ENCODE assay signal across 16 mouse cellular contexts in the genomic region with DNA sequence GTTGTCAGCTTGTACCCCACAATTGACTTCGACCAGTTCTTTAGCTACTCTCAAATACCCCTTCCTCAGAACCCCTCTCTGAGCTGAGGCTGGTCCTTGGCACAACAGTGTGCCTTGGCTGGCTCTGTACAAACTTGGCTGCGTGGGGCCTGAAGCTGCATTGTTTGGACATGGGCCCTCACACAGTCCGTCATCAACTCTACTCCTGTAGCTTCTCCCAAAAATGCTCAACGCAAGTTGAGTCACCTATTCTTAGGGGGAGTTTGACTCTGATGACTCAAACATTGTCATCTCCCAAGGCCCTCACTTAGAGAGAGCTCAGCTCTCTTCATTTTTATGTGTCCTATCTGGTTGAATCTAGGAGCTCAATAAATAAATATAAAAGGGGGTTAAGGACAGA. TPM values are rescaled to one million over a fixed set of nuclear protein-coding genes. Genes with fewer than 3 reads are reported as not detected.
DNase-seq lines count a peak whose midpoint lies in the region.
"Had no signal": no experiment of that assay in that cellular context is flagged by ENCODE, and none has a peak within 500 bp of the region (broad histone marks: within the 10 kb centered on the region; RNA-seq: fewer than 3 reads in every experiment).

No protein-coding gene starts in this region.

- intact Hi-C loops in left cerebral cortex, postnatal 14 days (cut with DNase I): no loop called here

- peak; percentile 22 to 68 for DNase-seq in adrenal gland, adult (ENCODE audit: inconsistent age in 2 of 2, low spot score in 1 of 2)
- DNase-seq in adrenal gland, adult 8-10 months: no peak
- peak; percentile 37 for DNase-seq in adrenal gland, postnatal 14 days
- DNase-seq in adrenal gland, adult 18-20 months (ENCODE audit: low spot score in 2 of 2): no peak
- DNase-seq in 3134 (ENCODE audit: extremely low read depth, insufficient read length, low spot score) (peak; percentile 18), NIH3T3 (ENCODE audit: low read depth) (peak; percentile 58)
- DNase-seq in left cerebral cortex, postnatal 14 days (ENCODE audit: low spot score in 2 of 2): no peak
- DNase-seq: adrenal gland, postnatal 10 days; B cell, adult 2 months; cerebellum, adult 11 months; cerebellum, adult 18-20 months; cerebellum, adult 8-10 months; cerebellum, adult 9-11 months; cerebellum, postnatal 14 days; cerebellum, postnatal 36 days; embryo, embryonic 11 days had no signal

RNA-seq across cellular contexts. Expression of a gene that starts 36.3 kb away (rescaled TPM):
- total RNA-seq in adrenal gland, adult 8-10 months (2022): 10 to 100 TPM; 49.7 to 79.8 (median 68.1) TPM
- total RNA-seq in adrenal gland, postnatal 14 days (2021): 54.6 and 56.0 TPM in 2 replicates
- total RNA-seq in adrenal gland, adult 18-20 months (2021): 10 to 100 TPM; 58.3 to 64.6 TPM
- 10 to 100 TPM; 28.1 to 31.6 TPM for total RNA-seq in left cerebral cortex, postnatal 14 days (2021)

Comparison
In these comparisons a context has a peak if more than half of its experiments do, and no peak if none do; other contexts are left out.
1. DNase-seq: peak in adrenal gland, adult (2 of 2), adrenal gland, postnatal 14 days (single experiment), 3134 (single experiment) and NIH3T3 (single experiment); none in adrenal gland, adult 8-10 months (single experiment), adrenal gland, adult 18-20 months (0 of 2) and left cerebral cortex, postnatal 14 days (0 of 2).